Mouse (Mus musculus) stomach, embryonic 16.5 days (tissue): Measurements from ENCODE around the gene Ube2l3. TPM values are rescaled to one million over a fixed set of nuclear protein-coding genes. Genes with fewer than 3 reads are reported as not detected.
A peak's percentile ranks its signal among the peaks of the same experiment; 100 is the strongest.

Source experiments
- ATAC-seq: fragments of 200-750 bp; cut with Nextera tagmentation; 2 replicates; pipeline ENCODE4 v1.8.0; 2017; ENCODE audit warnings: moderate number of reproducible peaks, moderate TSS enrichment; ENCODE audit not compliant: insufficient read depth, low FRiP score
- H3K27ac ChIP-seq: fragments of 300-500 bp; sonication (generic); 2 replicates; pipeline ENCODE4 v1.5.1; 2014; ENCODE audit warnings: low read length
- H3K27me3 ChIP-seq: fragments of 300-500 bp; sonication (generic); 2 replicates; pipeline ENCODE4 v1.6.1; 2014; ENCODE audit warnings: low read length, control low read depth, mixed read lengths; ENCODE audit not compliant: control insufficient read depth, insufficient read depth
- H3K36me3 ChIP-seq: fragments of 300-500 bp; sonication (generic); 2 replicates; pipeline ENCODE4 v1.6.1; 2014; ENCODE audit warnings: low read length; ENCODE audit not compliant: control insufficient read depth, insufficient read depth
- H3K4me1 ChIP-seq: fragments of 300-500 bp; sonication (generic); 2 replicates; pipeline ENCODE4 v1.6.1; 2014; ENCODE audit warnings: low read length, control low read depth, mixed read lengths; ENCODE audit not compliant: control insufficient read depth, insufficient read depth
- H3K4me2 ChIP-seq: fragments of 300-500 bp; sonication (generic); 2 replicates; pipeline ENCODE4 v1.6.1; 2014; ENCODE audit warnings: low read depth, low read length, mixed read lengths
- H3K4me3 ChIP-seq: fragments of 300-500 bp; sonication (generic); replicated peaks from 2 replicates; pipeline ENCODE4 v1.5.1; 2014; ENCODE audit warnings: mild to moderate bottlenecking, low read length
- H3K9ac ChIP-seq: fragments of 300-500 bp; sonication (generic); 2 replicates; pipeline ENCODE4 v1.6.1; 2014; ENCODE audit warnings: low read length
- H3K9me3 ChIP-seq: fragments of 300-500 bp; sonication (generic); replicated peaks from 2 replicates; pipeline ENCODE4 v1.6.1; 2016; ENCODE audit warnings: low read length, control low read depth; ENCODE audit not compliant: control insufficient read depth
- WGBS: fragments of 180-500 bp; shearing (Covaris S2); extraction: QIAGEN DNeasy Blood & Tissue Kit; methylation state at CpG from one replicate; pipeline ENCODE4 v1.1.7; 2014; 5-methylcytosine and 5-hydroxymethylcytosine counted together
- polyA plus RNA-seq: library from polyadenylated mRNA; unstranded; fragments of >200 nt; fragmentation: Nextera tagmentation; extraction: Ambion mirVana; gene quantifications from 2 replicates; pipeline ENCODE4 v1.2.1, GENCODE M21; 2015

The Ube2l3 gene
- 320 and 331 TPM in 2 replicates for polyA plus RNA-seq

GRCm38 (mm10) chr16:17202549-17202948 is at the start of gene Ube2l3:
TSS of gene Ube2l3 (minus strand) at chr16:17202649.
- Histone ChIP-seq H3K27me3 (0 out of 2 replicates have a peak, but pooled peaks cover 3% of the 10 kb centered on the region), H3K9me3 (no peaks in the 10 kb centered on the region), H3K4me1 (peaks cover 12% of the 10 kb centered on the region), H3K27ac (peak within 1 kb of the TSS; percentile 82), H3K4me3 (peak within 1 kb of the TSS; percentile 82), H3K9ac (peak within 1 kb of the TSS; percentile 99), H3K4me2 (peak within 1 kb of the TSS; percentile 47), H3K36me3 (no peaks in the 10 kb centered on the region)
- ATAC-seq: no peak
- WGBS: 97% methylated on average over 1 of the region's 1 CpGs

GRCm38 (mm10) chr16:17251539-17251938 is 49.1 kb upstream of the Ube2l3 start:
- WGBS: 47% methylated on average over 3 of the region's 3 CpGs
- no peak for ATAC-seq

GRCm38 (mm10) chr16:17249135-17249534 is 46.7 kb upstream of the Ube2l3 start:
- no peak overlapping the region for H3K9ac ChIP-seq
- no peaks in the 10 kb centered on the region for H3K27me3 ChIP-seq
- H3K4me1 ChIP-seq: peaks cover 43% of the 10 kb centered on the region
- no peaks in the 10 kb centered on the region for H3K9me3 ChIP-seq
- 47% methylated on average over 6 of the region's 6 CpGs for WGBS
- no peak for ATAC-seq
- no peak overlapping the region for H3K4me3 ChIP-seq
- no peak overlapping the region for H3K4me2 ChIP-seq
- no peak overlapping the region for H3K27ac ChIP-seq
- no peaks in the 10 kb centered on the region for H3K36me3 ChIP-seq

More at GRCm38 (mm10) chr16:17251539-17251938, 49.1 kb upstream of the Ube2l3 start:
- Histone ChIP-seq H3K9ac (no peak overlapping the region), H3K27ac (no peak overlapping the region), H3K9me3 (no peaks in the 10 kb centered on the region), H3K27me3 (no peaks in the 10 kb centered on the region), H3K4me1 (peaks cover 45% of the 10 kb centered on the region), H3K4me2 (no peak overlapping the region), H3K36me3 (no peaks in the 10 kb centered on the region), H3K4me3 (no peak overlapping the region)

GRCm38 (mm10) chr16:17247727-17248126 is 45.3 kb upstream of the Ube2l3 start:
- H3K4me3 ChIP-seq: no peak overlapping the region
- H3K9ac ChIP-seq: no peak overlapping the region
- 50% methylated on average over 4 of the region's 4 CpGs for WGBS
- no peak overlapping the region for H3K4me2 ChIP-seq
- H3K36me3 ChIP-seq: no peaks in the 10 kb centered on the region
- no peaks in the 10 kb centered on the region for H3K9me3 ChIP-seq
- H3K27me3 ChIP-seq: no peaks in the 10 kb centered on the region
- ATAC-seq: peak; percentile 51; the same call in 1 of the 2 replicates
- H3K4me1 ChIP-seq: peaks cover 31% of the 10 kb centered on the region
- no peak overlapping the region for H3K27ac ChIP-seq

- no peak overlapping the region for H3K9ac ChIP-seq
- WGBS: 76% methylated on average over 1 of the region's 1 CpGs
- no peaks in the 10 kb centered on the region for H3K27me3 ChIP-seq
- no peak overlapping the region for H3K4me2 ChIP-seq
- peaks cover 25% of the 10 kb centered on the region; the same call in 1 of the 2 replicates for H3K4me1 ChIP-seq
- no peak for ATAC-seq
- H3K27ac ChIP-seq: no peak overlapping the region
- H3K4me3 ChIP-seq: no peak overlapping the region
- H3K36me3 ChIP-seq: no peaks in the 10 kb centered on the region
- H3K9me3 ChIP-seq: no peaks in the 10 kb centered on the region
Observed at GRCm38 (mm10) chr16:17244996-17245395, 42.5 kb upstream of the Ube2l3 start.

- H3K27me3 ChIP-seq: no peaks in the 10 kb centered on the region
- H3K4me3 ChIP-seq: no peak overlapping the region
- no peak overlapping the region for H3K9ac ChIP-seq
- H3K36me3 ChIP-seq: no peaks in the 10 kb centered on the region
- H3K27ac ChIP-seq: no peak overlapping the region; the same call in 1 of the 2 replicates
- H3K4me1 ChIP-seq: peaks cover 32% of the 10 kb centered on the region
- H3K9me3 ChIP-seq: no peaks in the 10 kb centered on the region
- no peak overlapping the region for H3K4me2 ChIP-seq
- 39% methylated on average over 1 of the region's 1 CpGs for WGBS
- ATAC-seq: no peak
Observed at GRCm38 (mm10) chr16:17243731-17244130, 41.3 kb upstream of the Ube2l3 start.

- Histone ChIP-seq H3K9me3 (no peaks in the 10 kb centered on the region), H3K4me1 (peaks cover 48% of the 10 kb centered on the region), H3K27ac (0 out of 2 replicates have a peak overlapping the region, but pooled peaks have one; percentile 16), H3K9ac (0 out of 2 replicates have a peak overlapping the region, but pooled peaks have one; percentile 25), H3K27me3 (no peaks in the 10 kb centered on the region), H3K4me2 (no peak overlapping the region), H3K4me3 (no peak overlapping the region), H3K36me3 (no peaks in the 10 kb centered on the region)
- WGBS: 36% methylated on average over 2 of the region's 2 CpGs
- no peak for ATAC-seq
Observed at GRCm38 (mm10) chr16:17239409-17239808, 37.0 kb upstream of the Ube2l3 start.

GRCm38 (mm10) chr16:17237634-17238033 is 35.2 kb upstream of the Ube2l3 start:
- 58% methylated on average over 3 of the region's 3 CpGs for WGBS
- peaks cover 48% of the 10 kb centered on the region for H3K4me1 ChIP-seq
- no peak overlapping the region for H3K27ac ChIP-seq

GRCm38 (mm10) chr16:17234916-17235665 is 32.6 kb upstream of the Ube2l3 start:
- H3K4me2 ChIP-seq: peak overlapping the region; percentile 94
- no peaks in the 10 kb centered on the region for H3K9me3 ChIP-seq
- peak overlapping the region; percentile 95 for H3K9ac ChIP-seq
- 19% methylated on average over 9 of the region's 9 CpGs for WGBS
- peak overlapping the region; percentile 73 for H3K27ac ChIP-seq
- peak overlapping the region; percentile 86 for H3K4me3 ChIP-seq
- ATAC-seq: no peak
- peaks cover 40% of the 10 kb centered on the region for H3K4me1 ChIP-seq
- no peaks in the 10 kb centered on the region for H3K27me3 ChIP-seq
- H3K36me3 ChIP-seq: no peaks in the 10 kb centered on the region

More at GRCm38 (mm10) chr16:17237634-17238033, 35.2 kb upstream of the Ube2l3 start:
- H3K27me3 ChIP-seq: no peaks in the 10 kb centered on the region
- no peaks in the 10 kb centered on the region for H3K9me3 ChIP-seq
- no peak overlapping the region for H3K4me3 ChIP-seq
- H3K9ac ChIP-seq: no peak overlapping the region
- ATAC-seq: no peak
- H3K4me2 ChIP-seq: no peak overlapping the region
- no peaks in the 10 kb centered on the region for H3K36me3 ChIP-seq
